Mouse (Mus musculus) spleen, adult 18-20 months (tissue): ENCODE results near the gene Slc22a7.
A peak's percentile ranks its signal among the peaks of the same experiment; 100 is the strongest.

Source experiments
- DNase-seq, 2 experiments: peaks; one replicate each; pipeline ENCODE4 v3.0.0; 2022; ENCODE audit warnings: mixed read lengths in 2 of 2

The Slc22a7 gene

DNA sequence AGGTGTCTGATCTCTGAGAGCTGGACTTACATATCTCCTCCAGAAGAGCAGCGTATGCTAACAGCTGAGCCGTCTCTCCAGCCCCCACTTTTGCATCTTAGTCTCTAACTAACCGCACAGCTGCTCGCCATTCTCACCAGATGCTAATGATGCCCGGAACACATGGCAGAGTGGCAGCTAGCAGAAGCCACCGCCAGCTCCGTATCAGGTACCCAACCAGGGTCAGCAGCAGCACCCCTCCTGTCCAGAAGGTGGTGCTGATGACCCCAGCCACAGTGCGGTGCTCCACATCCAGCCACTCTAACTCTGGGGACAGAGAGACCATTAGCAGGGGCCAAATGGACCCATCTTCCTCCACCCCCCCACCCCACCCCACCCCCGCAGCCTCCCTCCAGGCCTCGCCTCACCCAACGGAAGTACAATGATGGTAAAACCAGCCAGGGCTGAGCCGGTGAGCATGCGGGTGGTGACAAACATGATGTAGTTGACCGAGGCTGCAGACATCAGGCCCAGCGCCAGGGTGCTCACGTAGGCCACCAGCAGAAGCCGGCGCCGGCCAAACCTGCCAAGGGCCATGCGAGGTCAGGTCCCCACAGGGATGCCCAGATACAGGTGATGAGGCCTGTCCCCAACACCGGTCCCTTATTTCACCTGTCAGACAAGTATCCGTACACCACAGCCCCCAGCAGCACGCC is 1.4 kb downstream of the Slc22a7 start:
- peak in 1 of 2 experiments; percentile 32 for DNase-seq

DNA sequence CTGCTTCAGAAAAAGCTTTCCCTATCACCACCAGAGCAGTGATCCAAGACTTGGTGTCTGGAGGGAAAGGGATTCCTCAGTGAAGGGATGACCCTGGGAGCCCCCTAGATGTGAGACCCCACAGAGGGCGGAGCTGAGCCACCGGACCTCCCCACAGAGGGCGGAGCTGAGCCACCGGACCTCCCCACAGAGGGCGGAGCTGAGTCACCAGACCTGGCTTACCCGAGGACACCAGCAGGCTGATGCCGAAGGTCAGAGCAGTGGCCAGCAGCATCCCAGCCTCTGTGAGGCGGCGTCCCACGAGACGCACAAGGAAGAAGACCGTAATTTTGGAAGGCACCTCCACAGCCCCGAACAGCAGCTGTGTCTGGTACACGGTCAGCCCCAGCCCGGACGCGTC is 4.6 kb downstream of the Slc22a7 start:
- DNase-seq: no peak

DNA sequence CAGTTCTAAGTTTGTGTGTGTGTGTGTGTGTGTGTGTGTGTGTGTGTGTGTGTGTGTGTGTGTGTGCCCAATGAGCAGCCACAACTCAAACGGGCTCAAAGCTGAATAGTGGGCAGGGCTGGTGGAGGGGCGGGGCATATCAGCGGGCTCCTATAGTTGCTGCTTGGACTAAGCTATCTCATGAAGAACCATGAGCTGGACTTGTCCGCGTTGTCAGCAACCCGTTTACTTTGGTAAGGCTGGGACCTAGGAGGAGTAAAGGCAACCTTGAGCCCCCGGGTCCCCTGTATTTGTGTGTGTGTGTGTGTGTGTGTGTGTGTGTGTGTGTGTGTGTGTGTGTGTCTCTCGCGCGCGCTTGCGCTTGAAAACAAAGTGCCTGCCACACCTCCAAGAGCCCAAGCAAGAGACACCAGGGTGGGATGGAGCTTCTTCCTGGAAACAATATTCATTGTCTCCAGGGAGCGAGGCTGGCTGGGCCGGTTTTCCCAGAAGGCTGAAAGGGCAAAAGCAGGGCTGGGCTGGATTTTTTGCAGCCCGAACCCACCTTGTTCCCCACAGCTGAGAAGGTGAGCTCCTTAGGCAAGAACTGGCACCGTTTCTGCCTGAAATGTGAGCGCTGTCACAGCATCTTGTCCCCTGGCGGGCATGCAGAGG is 9.4 kb downstream of the Slc22a7 start, which contains the start of gene Crip3:
TSS of gene Crip3 (plus strand) at position 166 of the 654 bp plus-strand sequence.
- DNase-seq: no peak

DNA sequence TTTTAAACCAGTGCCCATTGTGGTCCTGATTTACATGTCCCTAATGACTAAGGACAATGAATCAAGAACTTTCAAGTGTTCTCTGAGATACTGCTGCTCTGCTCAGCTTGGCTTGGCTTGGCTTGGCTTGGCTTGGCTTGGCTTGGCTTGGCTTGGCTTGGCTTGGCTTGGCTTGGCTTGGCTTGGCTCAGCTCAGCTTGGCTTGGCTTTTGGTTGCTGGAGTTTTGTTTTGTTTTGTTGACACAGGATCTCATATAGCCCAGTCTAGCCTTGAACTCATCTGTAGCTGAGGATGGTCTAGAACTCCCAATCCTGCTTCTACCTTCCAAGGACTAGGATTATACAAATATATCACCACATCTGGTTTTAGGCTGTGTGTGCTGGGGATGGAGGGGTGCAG is 11.8 kb downstream of the Slc22a7 start:
- DNase-seq: no peak

DNA sequence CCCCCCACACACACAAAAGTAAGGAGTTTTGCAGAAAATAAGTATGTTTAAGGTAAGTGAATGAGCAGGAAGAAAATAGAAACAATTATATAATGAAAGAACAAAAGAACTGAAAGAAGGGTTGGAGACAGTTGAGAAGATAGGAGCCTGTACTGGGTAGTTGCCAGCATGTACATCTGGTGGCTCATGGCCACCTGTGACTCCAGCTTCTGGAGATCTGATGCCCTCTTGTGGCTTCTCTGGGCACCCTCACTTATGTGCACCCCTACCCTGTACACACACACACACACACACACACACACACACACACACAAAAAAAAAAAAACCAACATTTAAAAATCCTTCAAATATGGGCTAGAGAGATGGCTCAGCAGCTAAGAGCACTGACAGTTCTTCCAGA is 18.5 kb downstream of the Slc22a7 start:
- DNase-seq: no peak

DNA sequence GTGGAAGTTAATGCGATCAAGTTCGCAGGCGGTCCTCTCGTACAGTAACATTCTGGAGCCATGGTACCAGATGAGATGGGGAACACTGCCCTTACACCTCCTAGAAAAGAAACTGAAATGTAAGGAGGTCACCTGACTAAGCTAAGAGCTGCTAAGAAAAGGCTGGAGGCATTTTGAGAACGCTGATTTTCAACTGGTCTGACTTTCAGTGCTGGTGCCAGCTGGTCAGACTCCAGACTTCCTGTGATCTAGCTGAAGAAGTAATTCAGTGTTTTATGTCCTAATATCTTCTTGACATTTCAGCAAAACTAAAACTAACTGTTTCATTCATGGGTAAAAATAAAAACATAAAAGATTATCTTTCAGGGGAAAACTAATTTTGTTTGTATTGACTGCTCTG is 19.6 kb downstream of the Slc22a7 start:
- DNase-seq: no peak

DNA sequence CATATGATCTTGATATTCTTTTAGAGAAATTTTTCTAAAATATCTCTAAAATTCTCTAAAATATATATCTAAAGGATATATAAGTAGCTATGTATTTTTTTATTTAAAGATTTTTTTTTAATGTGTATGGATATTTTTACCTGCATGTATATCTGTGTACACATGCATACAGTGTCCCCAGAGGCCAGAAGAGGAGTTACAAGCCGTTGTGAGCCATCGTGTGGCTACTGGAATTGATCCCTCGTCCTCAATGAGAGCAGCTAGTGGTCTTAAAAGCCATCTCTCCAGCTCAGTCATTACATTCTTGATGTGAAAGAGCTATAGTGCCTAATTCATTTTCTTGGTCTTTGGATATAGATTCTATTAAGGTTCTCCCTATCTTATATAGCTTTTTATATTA is 29.8 kb downstream of the Slc22a7 start:
- DNase-seq: no peak

DNA sequence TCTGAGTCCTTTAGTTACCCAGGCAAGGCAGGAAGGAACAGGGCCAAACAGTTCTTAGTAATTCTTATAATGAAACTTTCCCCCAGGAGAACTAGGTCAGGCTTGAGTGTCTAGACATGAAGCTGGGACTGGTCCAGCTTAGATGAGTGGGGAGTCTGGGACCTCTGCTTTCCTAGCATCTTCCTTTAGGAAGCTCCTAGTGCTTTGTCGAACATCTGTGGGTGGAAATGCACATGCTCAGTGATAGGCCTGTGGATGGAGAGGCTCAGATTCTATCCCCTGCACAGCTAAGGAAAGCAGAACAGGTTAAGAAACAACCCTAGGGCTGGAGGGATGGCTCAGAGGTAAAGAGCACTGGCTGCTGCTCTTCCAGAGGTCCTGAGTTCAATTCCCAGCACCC is 43.6 kb downstream of the Slc22a7 start:
- no peak for DNase-seq

DNA sequence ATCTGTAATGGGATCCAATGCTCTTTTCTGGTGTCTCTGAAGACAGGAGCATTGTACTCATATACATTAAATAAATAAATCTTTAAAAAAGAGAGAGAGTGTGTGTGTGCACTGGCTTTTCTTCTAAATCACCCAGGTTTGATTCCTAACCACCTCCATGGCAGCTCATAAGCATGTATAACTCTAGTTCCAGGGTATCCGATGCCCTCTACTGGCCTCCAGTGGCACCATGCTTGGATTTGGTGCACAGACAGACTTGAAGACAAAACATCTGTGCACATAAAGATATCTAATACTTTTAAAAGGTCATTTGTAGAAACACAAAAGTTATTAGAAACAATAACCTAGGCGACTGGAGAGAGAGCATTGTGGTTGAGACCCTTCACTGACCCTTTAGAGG is 45.2 kb downstream of the Slc22a7 start:
- DNase-seq: peak; percentile 20 to 40

DNA sequence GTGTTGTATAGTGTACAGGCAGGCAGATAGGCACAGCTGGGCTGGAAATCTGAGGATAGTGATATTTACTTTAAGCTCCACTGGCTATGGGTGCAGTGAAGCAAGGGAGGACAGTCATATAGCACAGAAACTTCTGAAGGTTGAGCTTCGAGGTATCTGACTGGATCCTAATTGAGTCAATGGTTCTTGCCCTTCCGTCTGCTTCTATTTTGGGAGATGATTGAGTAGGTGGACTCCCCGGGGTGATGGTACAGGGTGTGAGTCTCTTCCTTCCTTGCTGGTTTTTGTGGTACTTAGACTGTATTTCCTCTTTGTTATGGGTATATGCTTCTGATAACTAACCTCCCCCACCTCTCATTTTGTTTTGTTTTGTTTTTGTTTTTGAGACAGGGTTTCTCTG is 50.1 kb downstream of the Slc22a7 start:
- peak; percentile 24 to 32 for DNase-seq

DNA sequence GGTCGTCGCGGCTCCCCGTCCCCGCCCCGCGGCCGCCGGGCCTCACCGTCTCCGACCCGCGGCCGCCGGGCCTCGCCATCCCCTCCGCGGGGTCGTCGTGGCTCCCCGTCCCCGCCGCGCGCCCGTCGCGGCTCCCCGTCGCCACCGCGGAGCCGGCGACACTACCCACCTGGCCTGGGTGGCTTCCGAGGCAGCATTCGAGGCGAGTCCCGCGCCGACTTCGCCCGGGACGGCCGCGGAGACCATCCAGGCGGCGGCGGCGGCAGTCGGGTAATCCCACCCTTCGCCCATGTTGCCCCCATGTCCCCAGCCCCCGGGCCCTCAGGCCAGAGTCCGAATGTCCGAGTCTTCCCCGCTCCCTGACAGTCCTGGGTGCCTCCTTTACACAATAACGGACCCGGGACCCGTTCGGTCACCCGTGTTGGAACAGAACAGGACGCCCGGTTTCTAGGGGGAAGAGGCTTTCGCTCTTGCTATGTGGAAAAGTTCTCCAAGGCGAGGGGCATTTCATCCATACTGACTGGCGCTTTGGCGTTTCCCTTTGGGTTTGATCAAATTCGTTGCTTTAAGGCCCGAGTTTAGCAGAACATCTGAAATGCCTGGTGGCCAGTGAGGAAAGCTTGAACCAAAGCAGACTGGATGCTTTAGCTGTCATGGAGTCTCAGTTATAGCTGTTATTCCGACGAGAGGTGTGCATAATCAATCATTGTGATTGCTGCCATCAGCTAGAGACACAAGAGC is 54.0 kb downstream of the Slc22a7 start:
- DNase-seq: peak; percentile 23 to 43

DNA sequence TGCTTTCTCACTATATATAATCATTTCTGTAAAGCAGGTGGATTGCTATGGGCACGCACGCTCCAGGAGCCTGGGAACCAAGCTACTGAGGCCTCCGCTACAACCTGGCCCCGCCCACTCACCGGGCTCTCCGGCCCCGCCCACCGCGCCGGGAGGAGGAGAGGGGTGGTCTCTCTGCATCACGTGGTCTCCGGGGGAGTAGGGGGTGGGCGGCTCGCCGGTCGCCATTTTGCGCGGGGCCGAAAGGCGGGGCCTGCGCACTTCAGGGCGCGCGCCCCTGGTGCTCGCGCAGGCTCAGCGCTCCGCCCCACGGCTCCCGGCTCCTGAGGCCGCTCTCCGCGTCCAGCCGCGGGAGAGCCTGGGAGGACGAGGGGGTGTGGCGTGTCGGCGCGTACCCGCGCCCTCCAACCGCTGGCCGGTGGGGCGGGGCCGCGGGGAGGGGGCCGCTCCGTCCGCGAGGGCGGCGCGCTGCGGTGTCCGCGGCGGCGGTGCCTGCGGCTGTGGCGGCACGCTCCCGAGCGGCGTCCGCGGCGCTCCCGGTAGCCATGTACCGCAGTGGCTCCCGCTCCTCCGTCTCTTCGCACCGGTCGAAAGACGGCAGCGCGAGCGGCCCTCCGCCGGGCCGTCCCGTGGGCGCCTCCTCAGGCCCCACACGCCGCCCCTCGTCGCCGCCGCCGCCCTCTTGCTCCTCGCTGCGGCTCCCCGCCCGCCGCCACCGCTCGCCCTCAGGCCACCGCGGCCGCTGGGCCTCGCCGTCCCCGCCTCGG is 54.8 kb downstream of the Slc22a7 start, which contains the start of gene Zfp318:
TSS of gene Zfp318 (plus strand) at position 438 of the 767 bp plus-strand sequence.
- DNase-seq: peak; percentile 98 to 99
